Mouse (Mus musculus): ENCODE measurements around the gene BC025920.

GRCm38 (mm10) chr10:81570238-81570800 is 35.8 kb upstream of the BC025920 start:
- TF ChIP-seq CTCF (conservative IDR thresholded peaks at IDR 0.05; ENCODE audit: low read length) (no peak), NANOG (IDR thresholded peaks at IDR 0.05; ENCODE audit: borderline replicate concordance, low read length) (no peak)
